ENCODE assay signal across 8 mouse cellular contexts in genomic region chrX:152781720-152782403, GRCm38 (mm10). TPM values are rescaled to one million over a fixed set of nuclear protein-coding genes. Genes with fewer than 3 reads are reported as not detected.
A peak's percentile ranks its signal among the peaks of the same experiment; 100 is the strongest.
DNase-seq lines count a peak whose midpoint lies in the region; ATAC-seq and TF ChIP-seq lines count a peak whose summit lies in the region.

Gpr143 (plus strand) TSS chrX:152781921.

- DNase-seq in heart, adult 2 months = peak; percentile 9 to 21
- no peak for DNase-seq in heart, adult 8-10 months (ENCODE audit: low spot score)
- DNase-seq in adrenal gland, postnatal 25 days = peak; percentile 21
- peak; percentile 44 for DNase-seq in kidney, postnatal 10 days

- no peak for TF ChIP-seq POLR2A in heart, adult 2 months (IDR thresholded peaks at IDR 0.05; ENCODE audit: insufficient read depth, low read depth, low read length)

- no peak within 1 kb of the TSS for H3K4me3 ChIP-seq in heart, adult 2 months
- H3K4me3 ChIP-seq in heart, embryonic 16.5 days (ENCODE audit: low read length) = peak within 1 kb of the TSS; percentile 37
- H3K4me3 ChIP-seq in midbrain, embryonic 12.5 days = peak within 1 kb of the TSS; percentile 24

- H3K9me3 ChIP-seq in heart, embryonic 16.5 days (replicated peaks; ENCODE audit: control insufficient read depth, low read length) = no peaks in the 10 kb centered on the region
- H3K9me3 ChIP-seq in midbrain, embryonic 12.5 days = no peaks in the 10 kb centered on the region

- no peaks in the 10 kb centered on the region for H3K79me2 ChIP-seq in heart, adult 2 months (replicated peaks; ENCODE audit: control insufficient read depth, insufficient read depth, low read length)

- H3K27ac ChIP-seq in heart, adult 2 months = no peak within 1 kb of the TSS
- H3K27ac ChIP-seq in heart, embryonic 16.5 days (ENCODE audit: low read length) = no peak within 1 kb of the TSS
- no peak within 1 kb of the TSS for H3K27ac ChIP-seq in midbrain, embryonic 12.5 days (replicated peaks)

- no peak for TF ChIP-seq EP300 in heart, adult 2 months (IDR thresholded peaks at IDR 0.05; ENCODE audit: insufficient read depth, low read depth, low read length)

- no peak for ATAC-seq in heart, embryonic 16.5 days (replicated peaks; ENCODE audit: extremely low read depth, insufficient read depth, low FRiP score)
- no peak for ATAC-seq in midbrain, embryonic 12.5 days (ENCODE audit: low FRiP score, low read depth)
- ATAC-seq in activated CD4-positive, CD25-positive, alpha-beta regulatory T cell, adult 4 months = no peak
- ATAC-seq in monocyte, adult 5-6 weeks (replicated peaks; ENCODE audit: insufficient number of reproducible peaks, low FRiP score, low TSS enrichment, poor library complexity, severe bottlenecking) = no peak

- 23% methylated on average over 26 of the region's 26 CpGs for WGBS in heart, adult 2 months
- 11% methylated on average over 26 of the region's 26 CpGs for WGBS in heart, embryonic 16.5 days
- 19% methylated on average over 26 of the region's 26 CpGs for WGBS in midbrain, embryonic 12.5 days

- H3K9ac ChIP-seq in heart, adult 2 months (ENCODE audit: low read depth, low read length) = 0 out of 2 replicates have a peak within 1 kb of the TSS, but pooled peaks have one; percentile 48
- peak within 1 kb of the TSS; percentile 53 for H3K9ac ChIP-seq in heart, embryonic 16.5 days (ENCODE audit: low read length)
- H3K9ac ChIP-seq in midbrain, embryonic 12.5 days (replicated peaks) = no peak within 1 kb of the TSS

- H3K4me2 ChIP-seq in heart, embryonic 16.5 days (ENCODE audit: low read depth, low read length) = peak within 1 kb of the TSS; percentile 67
- H3K4me2 ChIP-seq in midbrain, embryonic 12.5 days (replicated peaks) = peak within 1 kb of the TSS; percentile 49

- H3K4me1 ChIP-seq in heart, adult 2 months (ENCODE audit: control insufficient read depth, insufficient read depth, low read length) = no peaks in the 10 kb centered on the region
- H3K4me1 ChIP-seq in heart, embryonic 16.5 days (ENCODE audit: control insufficient read depth, insufficient read depth, low read length) = no peaks in the 10 kb centered on the region
- H3K4me1 ChIP-seq in midbrain, embryonic 12.5 days = no peaks in the 10 kb centered on the region

- intact Hi-C loops in heart, adult 2 months (cut with DNase I) = loop anchor here (5.0 kb wide), 1 partner anchor 40 kb away; no protein-coding TSS in a partner anchor

- H3K27me3 ChIP-seq in heart, adult 2 months (ENCODE audit: control insufficient read depth, insufficient read depth, low read length) = no peaks in the 10 kb centered on the region
- H3K27me3 ChIP-seq in heart, embryonic 16.5 days (ENCODE audit: control insufficient read depth, insufficient read depth, low read length) = peaks cover 5% of the 10 kb centered on the region
- peaks cover 33% of the 10 kb centered on the region for H3K27me3 ChIP-seq in midbrain, embryonic 12.5 days

- H3K36me3 ChIP-seq in heart, adult 2 months (ENCODE audit: control insufficient read depth, insufficient read depth, low read length) = no peaks in the 10 kb centered on the region
- no peaks in the 10 kb centered on the region for H3K36me3 ChIP-seq in heart, embryonic 16.5 days (ENCODE audit: control insufficient read depth, insufficient read depth)
- no peaks in the 10 kb centered on the region for H3K36me3 ChIP-seq in midbrain, embryonic 12.5 days

- TF ChIP-seq CTCF in heart, adult 2 months (IDR thresholded peaks at IDR 0.05) = no peak

RNA-seq across cellular contexts. Expression of gene Gpr143, which starts in this region (rescaled TPM):
- total RNA-seq in heart, adult 2 months (2021) = not detected
- not detected in 2 replicates for polyA plus RNA-seq in heart, adult 2 months (2012; rRNA removed)
- total RNA-seq in heart, adult 8-10 months (2022) = not detected
- not detected in 2 replicates for total RNA-seq in adrenal gland, postnatal 25 days (2021)
- polyA plus RNA-seq in heart, embryonic 16.5 days (2015; fragmentation: Nextera tagmentation; extraction: Ambion mirVana) = 0.20 and 0.27 TPM in 2 replicates
- 0.22 and 0.24 TPM in 2 replicates for polyA plus RNA-seq in midbrain, embryonic 12.5 days (2016; fragmentation: Nextera tagmentation; extraction: Ambion mirVana)
- not detected for polyA plus RNA-seq in activated CD4-positive, CD25-positive, alpha-beta regulatory T cell, adult 4 months (2017; shearing (Covaris generic))
- total RNA-seq in monocyte, adult 5-6 weeks (2017) = not detected in 3 replicates

Comparison
In these comparisons a context has a peak if more than half of its experiments do, and no peak if none do; other contexts are left out.
1. Peak in DNase-seq and H3K9ac ChIP-seq in heart, adult 2 months; RNA of the gene not detected or under 1 TPM.
2. Peak in DNase-seq in adrenal gland, postnatal 25 days; RNA of the gene not detected or under 1 TPM.